Mouse (Mus musculus) megakaryocyte, embryonic 14.5 days (primary cell): ENCODE measurements around the gene Nagk.
"Not testable (repeated sequence)": the region's sequence is repeated elsewhere in the genome, so short reads cannot be mapped to it uniquely, and the experiment has no call there.

Experiments used
- FLI1 ChIP-seq: IDR thresholded peaks from 2 replicates; pipeline ENCODE4 v1.6.1; 2012; ENCODE audit warnings: low read length, inconsistent platforms, mixed read lengths
- GATA1 ChIP-seq: IDR thresholded peaks from 3 replicates; pipeline ENCODE4 v1.6.1; 2012; ENCODE audit warnings: mixed read lengths, low read length, inconsistent platforms, borderline replicate concordance

DNA sequence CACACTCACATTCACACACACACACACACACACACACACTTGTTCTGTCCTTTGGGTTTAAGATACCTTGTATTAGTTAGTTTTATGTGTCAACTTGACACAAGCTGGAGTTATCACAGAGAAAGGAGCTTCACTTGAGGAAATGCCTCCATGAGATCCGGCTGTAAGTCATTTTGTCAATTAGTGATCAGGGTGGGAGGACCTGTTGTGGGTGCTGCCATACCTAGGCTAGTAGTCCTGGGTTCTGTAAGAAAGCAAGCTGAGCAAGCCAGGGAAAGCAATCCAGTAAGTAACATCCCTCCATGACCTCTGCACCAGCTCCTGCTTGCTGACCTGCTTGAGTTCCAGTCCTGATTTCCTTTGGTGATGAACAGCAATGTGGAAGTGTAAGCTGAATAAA, 37.6 kb downstream of the Nagk start:
- not testable (repeated sequence) for TF ChIP-seq GATA1, FLI1
